Mouse (Mus musculus): ENCODE measurements around the gene Btg1-ps1. TPM values are rescaled to one million over a fixed set of nuclear protein-coding genes. Genes with fewer than 3 reads are reported as not detected.
"Not testable (repeated sequence)": the region's sequence is repeated elsewhere in the genome, so short reads cannot be mapped to it uniquely, and the experiment has no call there.

The Btg1-ps1 gene
- total RNA-seq (2021) = not detected
- long read RNA-seq, experiment 1 = 0 reads
- long read RNA-seq, experiment 2 = 0 reads

DNA sequence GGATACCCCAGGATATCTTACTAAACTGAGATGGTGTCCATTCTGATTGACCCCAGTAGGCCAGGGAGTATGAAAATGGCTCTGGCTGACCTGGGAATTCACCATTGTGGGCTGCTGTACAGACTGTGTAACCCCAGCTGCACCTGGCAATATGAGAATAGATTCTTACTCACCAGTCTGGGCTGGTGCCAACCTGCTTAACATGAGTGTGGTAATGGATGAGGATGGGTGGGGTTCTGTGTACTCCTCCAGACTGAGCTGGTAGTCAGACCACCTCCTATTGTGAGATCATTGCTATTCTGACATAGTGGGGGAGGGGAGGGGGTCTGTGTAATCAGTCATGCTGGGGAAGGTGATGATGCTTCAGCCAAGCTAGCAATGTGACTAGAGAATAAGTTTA, at the start of gene Btg1-ps1:
Gene Btg1-ps1, minus strand, starts transcription at position 219 of the 400 bp plus-strand sequence.
- intact Hi-C loops (cut with DNase I); DNase-seq (ENCODE audit: low spot score in 2 of 2): not testable (repeated sequence)

DNA sequence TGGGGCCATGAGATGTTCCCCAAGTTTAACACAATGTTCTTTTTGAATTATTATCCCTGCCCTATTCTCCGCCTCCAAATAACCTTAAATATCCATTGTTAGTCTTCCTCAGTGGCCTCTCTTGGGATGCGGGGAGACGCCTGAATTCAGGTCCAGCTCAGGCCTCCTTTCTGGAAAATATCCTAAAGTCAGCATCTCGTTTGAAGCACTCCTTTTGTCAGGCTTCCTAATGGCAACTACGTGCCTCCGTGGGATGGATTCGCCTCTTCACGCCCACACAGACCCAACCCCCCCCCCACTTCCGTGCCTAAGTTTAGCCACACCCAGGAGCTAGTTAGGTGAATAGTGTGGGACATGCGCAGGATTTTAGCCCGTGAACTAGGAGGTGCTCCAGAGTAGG, 47.6 kb upstream of the Btg1-ps1 start, which contains the start of gene Rhox10:
Gene Rhox10, plus strand, starts transcription at position 301 of the 400 bp plus-strand sequence.
- intact Hi-C loops (cut with DNase I) = no loop called here
- DNase-seq (ENCODE audit: low spot score in 2 of 2) = no peak

DNA sequence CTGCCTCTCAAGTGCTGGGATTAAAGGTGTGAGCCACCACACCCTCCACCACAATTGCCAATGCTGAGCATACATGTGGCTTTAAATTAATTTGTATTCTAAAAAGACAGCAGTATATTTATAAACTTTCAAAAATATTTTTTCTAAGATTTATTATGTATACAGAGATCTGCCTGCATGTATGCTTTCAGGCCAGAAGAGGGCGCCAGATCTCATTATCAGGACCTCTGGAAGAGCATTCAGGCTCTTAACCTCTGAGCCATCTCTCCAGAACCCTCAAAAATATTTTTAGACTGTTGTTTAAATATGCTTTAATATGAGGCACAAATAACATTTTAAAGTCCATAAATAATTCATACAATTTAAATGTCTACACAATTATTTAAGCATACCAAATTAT, 42.9 kb upstream of the Btg1-ps1 start:
- no peak for DNase-seq (ENCODE audit: low spot score in 2 of 2)
- intact Hi-C loops (cut with DNase I) = no loop called here

DNA sequence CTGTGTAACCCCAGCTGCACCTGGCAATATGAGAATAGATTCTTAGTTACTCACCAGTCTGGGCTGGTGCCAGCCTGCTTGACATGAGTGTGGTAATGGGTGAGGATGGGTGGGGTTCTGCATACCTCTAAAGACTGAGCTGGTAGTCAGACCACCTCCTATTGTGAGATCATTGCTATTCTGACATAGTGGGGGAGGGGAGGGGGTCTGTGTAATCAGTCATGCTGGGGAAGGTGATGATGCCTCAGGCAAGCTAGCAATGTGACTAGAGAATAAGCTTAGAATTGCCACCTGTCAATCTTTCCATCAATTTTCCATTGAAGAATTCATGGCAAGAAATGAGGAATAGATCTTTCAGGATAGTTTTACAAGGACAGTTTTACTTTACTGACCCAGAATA, 24.4 kb upstream of the Btg1-ps1 start, which contains the start of gene Btg1-ps2:
Gene Btg1-ps2, minus strand, starts transcription at position 101 of the 400 bp plus-strand sequence.
- intact Hi-C loops (cut with DNase I); DNase-seq (ENCODE audit: low spot score in 2 of 2): not testable (repeated sequence)

DNA sequence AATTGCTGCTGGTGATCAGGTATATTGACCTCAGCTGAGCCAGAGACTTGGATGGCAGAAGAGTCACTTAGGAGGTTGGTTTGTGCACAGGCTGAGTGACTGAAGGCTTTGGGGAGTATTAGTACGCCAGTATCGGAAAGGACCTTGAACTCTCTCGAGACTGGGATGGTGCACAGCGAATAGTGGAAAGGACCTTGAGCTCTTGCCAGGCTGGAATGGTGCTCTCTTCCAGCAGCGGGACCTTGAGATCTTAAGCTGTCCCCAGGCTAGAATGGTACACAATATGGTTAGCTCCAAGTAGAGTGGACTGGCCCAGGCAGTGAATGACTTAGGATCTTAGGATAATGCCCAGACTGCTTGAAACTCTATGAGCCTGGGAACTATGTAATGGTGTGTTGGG, 21.1 kb upstream of the Btg1-ps1 start:
- intact Hi-C loops (cut with DNase I) = no loop called here
- no peak for DNase-seq (ENCODE audit: low spot score in 2 of 2)

DNA sequence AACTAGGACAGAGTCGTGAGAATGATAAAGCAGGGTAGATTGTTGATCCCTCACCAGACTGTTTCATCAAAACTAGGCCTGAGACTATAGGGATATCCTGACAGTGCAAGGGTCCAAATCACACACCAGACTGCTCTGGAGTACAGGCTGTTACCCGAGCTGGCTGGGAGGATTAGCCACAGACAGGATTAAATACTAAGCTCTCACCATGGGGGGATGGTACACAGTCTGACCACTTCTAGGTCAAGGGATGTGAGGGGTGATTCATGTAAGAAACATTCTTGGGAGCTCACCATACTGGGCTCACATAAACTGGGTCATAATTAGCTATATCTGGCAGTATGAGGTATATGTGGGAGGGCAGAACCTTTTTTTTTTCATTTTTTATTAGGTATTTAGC, 15.2 kb upstream of the Btg1-ps1 start:
- intact Hi-C loops (cut with DNase I) = no loop called here
- no peak for DNase-seq (ENCODE audit: low spot score in 2 of 2)

DNA sequence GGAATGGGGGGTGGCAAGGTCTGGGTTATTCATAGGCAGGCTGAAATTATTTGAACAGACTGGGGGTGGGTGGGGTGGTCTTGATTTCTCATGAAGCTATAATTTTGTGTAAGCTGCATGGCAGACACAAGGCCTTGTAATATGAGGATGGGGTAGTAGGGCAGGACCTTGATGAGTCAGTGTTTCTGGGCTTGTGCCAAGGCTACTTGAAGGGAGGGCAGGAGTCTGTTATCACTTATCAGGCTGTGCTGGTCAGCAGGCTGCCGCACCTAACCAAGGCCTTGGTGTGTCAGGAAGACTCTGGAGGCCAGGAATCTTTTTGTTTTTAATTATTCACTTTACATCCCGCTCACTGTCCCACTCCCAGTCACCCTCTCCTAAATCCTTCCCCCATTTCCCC, 9.9 kb downstream of the Btg1-ps1 start:
- no peak for DNase-seq (ENCODE audit: low spot score in 2 of 2)
- intact Hi-C loops (cut with DNase I) = no loop called here

Other genes starting within 250 kb of the Btg1-ps1 start
- not detected for gene Rhox5, start 214.0 kb downstream of the Btg1-ps1 start, total RNA-seq (2021)
- gene Rhox6, start 191.9 kb downstream of the Btg1-ps1 start, total RNA-seq (2021) = not detected
- gene Rhox7a, start 187.1 kb downstream of the Btg1-ps1 start, total RNA-seq (2021) = not detected
- not detected for gene Rhox8, start 139.9 kb downstream of the Btg1-ps1 start, total RNA-seq (2021)
- gene Rhox7b, start 121.6 kb downstream of the Btg1-ps1 start, total RNA-seq (2021) = not detected
- gene Rhox9, start 117.0 kb downstream of the Btg1-ps1 start, total RNA-seq (2021) = not detected
- gene Btg1-ps2, start 24.3 kb upstream of the Btg1-ps1 start, total RNA-seq (2021) = not detected
- gene Rhox10, start 47.7 kb upstream of the Btg1-ps1 start, total RNA-seq (2021) = not detected
- not detected for gene Rhox11, start 66.3 kb upstream of the Btg1-ps1 start, total RNA-seq (2021)
- gene Rhox12, start 92.1 kb upstream of the Btg1-ps1 start, total RNA-seq (2021) = not detected
- gene Rhox13, start 102.4 kb upstream of the Btg1-ps1 start, total RNA-seq (2021) = not detected
- gene Zbtb33, start 171.0 kb upstream of the Btg1-ps1 start, total RNA-seq (2021) = 10 to 100 TPM; 23.3 to 24.2 TPM
- gene Tmem255a, start 233.6 kb upstream of the Btg1-ps1 start, total RNA-seq (2021) = 10 to 100 TPM; 10.5 to 20.8 TPM

All from left cerebral cortex, postnatal 14 days (tissue).